Mouse (Mus musculus) midbrain, embryonic 13.5 days (tissue): ENCODE measurements around the gene Wnt3. TPM values are rescaled to one million over a fixed set of nuclear protein-coding genes. Genes with fewer than 3 reads are reported as not detected.

Source experiments
- ATAC-seq: fragments of 200-750 bp; cut with Nextera tagmentation; 2 replicates; pipeline ENCODE4 v1.8.0; 2017; ENCODE audit warnings: mild to moderate bottlenecking, moderate TSS enrichment, moderate library complexity
- H3K27ac ChIP-seq: fragments of 300-500 bp; sonication (generic); 2 replicates; pipeline ENCODE4 v1.5.1; 2015; ENCODE audit warnings: inconsistent platforms, mild to moderate bottlenecking, moderate library complexity
- H3K27me3 ChIP-seq: fragments of 300-500 bp; sonication (generic); 2 replicates; pipeline ENCODE4 v1.6.1; 2015; ENCODE audit warnings: mild to moderate bottlenecking, inconsistent platforms
- H3K36me3 ChIP-seq: fragments of 300-500 bp; sonication (generic); 2 replicates; pipeline ENCODE4 v1.6.1; 2015; ENCODE audit warnings: mild to moderate bottlenecking, inconsistent platforms
- H3K4me1 ChIP-seq: fragments of 300-500 bp; sonication (generic); replicated peaks from 2 replicates; pipeline ENCODE4 v1.6.1; 2015; ENCODE audit warnings: inconsistent platforms
- H3K4me2 ChIP-seq: fragments of 300-500 bp; sonication (generic); replicated peaks from 2 replicates; pipeline ENCODE4 v1.6.1; 2015; ENCODE audit warnings: moderate library complexity, mild to moderate bottlenecking, inconsistent platforms
- H3K4me3 ChIP-seq: fragments of 300-500 bp; sonication (generic); replicated peaks from 2 replicates; pipeline ENCODE4 v1.5.1; 2015; ENCODE audit warnings: mild to moderate bottlenecking, inconsistent platforms
- H3K9ac ChIP-seq: fragments of 300-500 bp; sonication (generic); replicated peaks from 2 replicates; pipeline ENCODE4 v1.6.1; 2015; ENCODE audit warnings: mild to moderate bottlenecking, inconsistent platforms
- H3K9me3 ChIP-seq: fragments of 300-500 bp; sonication (generic); 2 replicates; pipeline ENCODE4 v1.6.1; 2016; ENCODE audit warnings: mild to moderate bottlenecking, inconsistent platforms
- WGBS: fragments of 180-500 bp; shearing (Covaris S2); methylation state at CpG from one replicate; pipeline ENCODE4 v1.1.7; 2015; 5-methylcytosine and 5-hydroxymethylcytosine counted together
- polyA plus RNA-seq: library from polyadenylated mRNA; unstranded; fragments of >200 nt; fragmentation: Nextera tagmentation; extraction: Ambion mirVana; gene quantifications from 2 replicates; pipeline ENCODE4 v1.2.1, GENCODE M21; 2015

Wnt3 gene
- polyA plus RNA-seq, 1 experiment from 2014 or later, result 15.7 TPM

DNA sequence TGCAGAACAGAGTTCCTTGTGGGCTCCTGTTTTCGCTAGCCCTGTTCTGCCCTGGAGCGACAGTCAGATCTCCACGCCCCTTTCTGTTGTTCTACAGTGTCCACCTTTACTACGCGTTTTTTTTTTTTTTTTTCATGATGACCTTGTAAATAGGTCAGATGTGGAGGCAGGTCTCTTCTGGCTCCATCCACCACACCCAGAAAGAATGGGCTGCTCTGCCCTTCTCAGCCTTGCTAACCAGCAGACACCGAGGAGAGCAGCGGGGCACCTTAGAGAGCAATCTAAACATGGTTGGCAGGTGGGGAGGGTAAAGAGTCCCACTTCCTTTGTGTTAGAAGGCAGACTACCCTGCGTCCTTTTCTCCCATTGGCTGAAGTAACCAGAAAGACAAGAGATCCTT lies 42.8 kb downstream of the Wnt3 start:
- peaks cover 14% of the 10 kb centered on the region for H3K27me3 ChIP-seq
- ATAC-seq, result no peak
- no peak overlapping the region for H3K9ac ChIP-seq
- H3K9me3 ChIP-seq, result no peaks in the 10 kb centered on the region
- H3K4me2 ChIP-seq, result no peak overlapping the region
- peaks cover 57% of the 10 kb centered on the region for H3K36me3 ChIP-seq
- H3K27ac ChIP-seq, result no peak overlapping the region
- H3K4me1 ChIP-seq, result peaks cover 9% of the 10 kb centered on the region
- H3K4me3 ChIP-seq, result no peak overlapping the region
- 92% methylated on average over 8 of the region's 8 CpGs for WGBS

DNA sequence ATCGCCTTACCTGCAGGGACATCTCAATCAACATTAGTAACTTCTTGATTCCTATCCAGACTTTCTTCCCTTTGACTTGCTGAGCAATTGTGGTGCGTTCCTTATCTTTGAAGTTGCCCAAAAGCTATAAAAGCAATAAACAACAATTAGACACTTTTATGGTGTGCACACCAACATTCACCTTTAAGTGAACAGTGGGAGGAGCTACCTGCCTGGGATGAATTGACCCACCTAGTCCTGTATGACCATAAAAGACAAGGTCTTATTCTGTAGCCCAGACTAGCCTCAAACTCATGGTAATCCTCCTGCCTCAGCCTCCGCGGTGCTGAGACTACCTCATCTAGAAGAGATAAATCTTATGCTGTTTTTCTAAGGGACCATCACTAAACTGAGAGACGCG lies 53.3 kb downstream of the Wnt3 start:
- Histone ChIP-seq H3K4me1 (peaks cover 18% of the 10 kb centered on the region), H3K9me3 (no peaks in the 10 kb centered on the region), H3K36me3 (peaks cover 56% of the 10 kb centered on the region), H3K4me3 (no peak overlapping the region), H3K27ac (no peak overlapping the region), H3K9ac (no peak overlapping the region), H3K27me3 (no peaks in the 10 kb centered on the region; the same call in 1 of the 2 replicates), H3K4me2 (no peak overlapping the region)
- 98% methylated on average over 6 of the region's 6 CpGs for WGBS
- ATAC-seq, result no peak

DNA sequence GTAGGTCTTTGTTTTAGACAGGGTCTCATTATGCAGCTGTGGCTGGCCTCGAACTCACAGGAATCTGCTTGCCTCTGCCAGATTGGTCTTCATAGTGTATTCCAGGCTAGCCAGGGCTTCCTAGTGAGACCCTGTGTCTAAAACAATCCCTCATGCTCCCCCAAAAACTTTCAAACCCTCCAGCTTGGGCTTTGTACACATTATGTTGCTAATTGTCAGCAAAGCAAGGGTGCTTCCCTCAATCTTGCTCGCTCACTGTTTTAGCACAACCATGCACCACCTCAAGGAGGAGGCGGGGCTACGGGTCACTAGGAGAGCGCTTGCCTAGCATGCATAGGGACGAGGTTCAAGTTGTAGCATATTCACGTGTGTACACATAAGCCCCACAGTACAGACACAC lies 54.9 kb downstream of the Wnt3 start:
- WGBS, result 88% methylated on average over 7 of the region's 7 CpGs
- no peaks in the 10 kb centered on the region; the same call in 1 of the 2 replicates for H3K27me3 ChIP-seq
- no peak overlapping the region for H3K4me2 ChIP-seq
- no peak overlapping the region for H3K9ac ChIP-seq
- peaks cover 40% of the 10 kb centered on the region for H3K36me3 ChIP-seq
- no peak for ATAC-seq
- peaks cover 25% of the 10 kb centered on the region for H3K4me1 ChIP-seq
- H3K4me3 ChIP-seq, result no peak overlapping the region
- no peak overlapping the region for H3K27ac ChIP-seq
- H3K9me3 ChIP-seq, result no peaks in the 10 kb centered on the region

DNA sequence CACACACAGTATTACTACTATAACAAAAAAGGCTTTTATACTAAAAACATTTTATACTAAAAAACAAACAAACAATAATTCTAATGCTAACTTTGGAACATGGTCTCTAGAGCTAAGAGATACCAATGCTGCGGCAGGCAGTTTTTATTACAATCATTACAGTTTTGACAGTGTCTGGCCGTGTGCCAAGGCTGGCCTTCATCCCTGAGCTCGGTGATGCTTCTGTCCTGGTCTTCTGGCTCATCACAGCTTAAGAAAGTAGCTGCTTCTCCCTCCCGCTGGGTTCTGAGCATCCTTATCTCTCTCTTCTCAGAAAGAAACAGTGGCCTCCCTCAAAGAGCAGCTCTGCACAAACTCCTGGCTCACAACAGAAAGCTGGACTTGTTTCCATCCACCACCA lies 56.0 kb downstream of the Wnt3 start:
- H3K27ac ChIP-seq, result no peak overlapping the region
- H3K9me3 ChIP-seq, result no peaks in the 10 kb centered on the region
- WGBS, result 63% methylated on average over 4 of the region's 4 CpGs
- no peaks in the 10 kb centered on the region; the same call in 1 of the 2 replicates for H3K27me3 ChIP-seq
- H3K9ac ChIP-seq, result no peak overlapping the region
- H3K36me3 ChIP-seq, result peaks cover 30% of the 10 kb centered on the region
- H3K4me1 ChIP-seq, result peaks cover 25% of the 10 kb centered on the region
- ATAC-seq, result no peak
- H3K4me3 ChIP-seq, result no peak overlapping the region
- no peak overlapping the region for H3K4me2 ChIP-seq

DNA sequence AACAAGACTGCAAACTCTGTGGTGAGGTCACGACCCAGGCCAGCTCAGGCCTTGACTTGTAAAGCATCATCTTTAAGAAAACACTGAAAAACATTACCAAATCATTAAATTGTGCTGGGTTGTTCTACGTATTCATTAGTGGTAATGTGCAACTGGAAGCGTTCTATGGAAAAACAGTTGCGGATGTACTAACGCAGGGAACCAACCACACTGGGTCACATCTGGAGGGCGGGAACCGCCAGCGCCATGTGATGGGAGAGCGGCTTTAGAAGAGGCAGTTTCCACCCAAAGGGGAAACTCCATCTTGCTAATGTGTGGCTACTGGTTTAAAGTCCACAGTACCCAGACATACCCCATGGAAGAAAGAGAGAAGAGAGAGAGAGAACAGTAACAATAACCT lies 56.5 kb downstream of the Wnt3 start:
- Histone ChIP-seq H3K4me1 (peaks cover 25% of the 10 kb centered on the region), H3K4me3 (no peak overlapping the region), H3K36me3 (peaks cover 25% of the 10 kb centered on the region), H3K9ac (no peak overlapping the region), H3K27me3 (no peaks in the 10 kb centered on the region; the same call in 1 of the 2 replicates), H3K9me3 (no peaks in the 10 kb centered on the region), H3K27ac (no peak overlapping the region), H3K4me2 (no peak overlapping the region)
- WGBS, result 75% methylated on average over 9 of the region's 9 CpGs
- ATAC-seq, result no peak

DNA sequence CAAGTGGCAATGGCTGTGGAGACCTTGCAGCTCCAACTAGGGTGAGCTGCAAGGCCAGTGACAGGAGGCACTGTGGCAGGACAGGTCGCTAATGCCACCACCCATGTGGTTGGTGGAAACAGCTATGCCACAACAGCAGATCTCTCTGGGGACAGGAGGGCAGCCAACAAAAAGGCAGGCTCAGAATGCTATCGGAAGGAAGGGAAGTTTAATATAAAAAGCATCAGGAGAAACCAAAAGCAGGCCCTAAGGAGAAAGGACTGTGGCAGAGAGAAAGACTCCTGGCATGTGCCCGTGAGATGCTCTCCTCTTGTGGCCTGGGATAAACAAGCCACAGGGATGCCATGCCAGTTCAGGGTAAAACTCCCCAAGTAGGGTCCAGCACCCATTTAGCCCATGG lies 57.8 kb downstream of the Wnt3 start:
- ATAC-seq, result no peak
- Histone ChIP-seq H3K9ac (no peak overlapping the region), H3K27ac (0 out of 2 replicates have a peak overlapping the region, but pooled peaks have one; percentile 35), H3K4me1 (peaks cover 25% of the 10 kb centered on the region), H3K36me3 (peaks cover 21% of the 10 kb centered on the region), H3K4me2 (no peak overlapping the region), H3K27me3 (no peaks in the 10 kb centered on the region; the same call in 1 of the 2 replicates), H3K9me3 (no peaks in the 10 kb centered on the region), H3K4me3 (no peak overlapping the region)
- 62% methylated on average over 3 of the region's 3 CpGs for WGBS

DNA sequence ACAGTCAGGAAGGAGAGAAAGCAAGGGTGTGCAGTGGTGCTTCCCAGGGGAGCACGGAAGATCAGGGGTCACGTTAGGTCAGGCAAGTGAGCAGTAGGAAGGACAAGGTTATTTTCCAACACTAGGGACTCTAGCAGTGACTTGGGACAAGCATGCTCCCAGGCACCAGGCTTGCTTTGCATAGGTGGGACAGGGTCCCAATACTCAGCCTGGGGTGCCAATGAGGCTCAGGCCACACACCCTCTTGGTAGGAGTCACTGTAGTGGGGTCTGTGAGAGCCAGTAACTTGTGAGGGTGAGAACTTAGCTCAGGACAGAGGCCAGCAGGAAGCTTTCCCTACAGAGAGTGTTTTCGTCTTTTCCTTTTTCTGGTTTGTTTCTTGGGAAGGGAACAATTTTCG lies 58.4 kb downstream of the Wnt3 start:
- Histone ChIP-seq H3K4me1 (peaks cover 25% of the 10 kb centered on the region), H3K9me3 (no peaks in the 10 kb centered on the region), H3K27me3 (no peaks in the 10 kb centered on the region; the same call in 1 of the 2 replicates), H3K4me2 (no peak overlapping the region), H3K9ac (no peak overlapping the region), H3K4me3 (no peak overlapping the region), H3K27ac (no peak overlapping the region), H3K36me3 (peaks cover 15% of the 10 kb centered on the region)
- no peak for ATAC-seq
- WGBS, result 74% methylated on average over 4 of the region's 4 CpGs

DNA sequence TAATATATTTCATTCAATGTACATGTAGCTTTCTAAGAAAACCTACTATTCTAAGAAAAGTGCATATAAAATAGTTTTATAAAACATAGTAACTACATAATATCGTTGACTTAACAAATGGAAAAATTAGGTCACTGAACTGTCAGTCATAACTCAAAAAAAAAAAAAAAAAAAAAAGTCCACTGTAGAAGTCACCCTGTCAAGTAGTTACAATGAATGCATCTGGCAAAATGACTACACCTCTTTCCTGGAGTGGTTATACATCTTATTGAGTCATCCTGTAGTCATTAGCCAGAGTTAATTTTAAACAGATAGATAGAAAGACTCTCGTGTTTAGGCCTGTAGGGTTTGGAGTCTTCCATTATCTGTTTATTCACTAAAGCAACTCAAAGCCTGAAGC lies 65.0 kb downstream of the Wnt3 start:
- Histone ChIP-seq H3K4me2 (no peak overlapping the region), H3K9ac (no peak overlapping the region), H3K9me3 (no peaks in the 10 kb centered on the region), H3K27me3 (no peaks in the 10 kb centered on the region), H3K4me1 (peaks cover 22% of the 10 kb centered on the region), H3K36me3 (0 out of 2 replicates have a peak, but pooled peaks cover 5% of the 10 kb centered on the region), H3K4me3 (no peak overlapping the region), H3K27ac (no peak overlapping the region)
- WGBS, result 98% methylated on average over 2 of the region's 2 CpGs
- no peak for ATAC-seq

DNA sequence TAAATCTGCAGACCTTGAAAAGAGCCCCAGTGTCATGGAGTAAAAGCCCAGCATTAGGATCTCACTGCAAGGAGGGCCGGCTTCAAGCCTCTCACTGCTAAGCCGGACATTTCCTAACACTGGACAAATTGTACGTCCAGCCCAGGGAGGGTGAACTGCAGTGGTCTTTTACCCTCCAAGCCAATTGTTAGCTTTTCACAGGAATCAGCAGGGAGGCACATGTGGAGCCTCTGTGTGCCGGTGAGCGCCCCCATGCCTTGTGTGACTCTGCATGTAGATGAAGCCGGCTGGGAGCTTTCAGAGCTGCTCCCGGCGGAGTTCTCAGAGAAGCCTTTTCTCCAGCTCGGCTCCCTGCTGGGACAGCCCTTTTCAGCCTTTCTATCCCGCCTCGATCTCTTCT lies 66.9 kb downstream of the Wnt3 start:
- Histone ChIP-seq H3K9me3 (no peaks in the 10 kb centered on the region), H3K4me2 (peak overlapping the region; percentile 39), H3K27ac (peak overlapping the region; percentile 92), H3K27me3 (no peaks in the 10 kb centered on the region), H3K4me3 (0 out of 2 replicates have a peak overlapping the region, but pooled peaks have one; percentile 1), H3K4me1 (peaks cover 22% of the 10 kb centered on the region), H3K9ac (peak overlapping the region; percentile 44; the same call in 1 of the 2 replicates), H3K36me3 (peaks cover 11% of the 10 kb centered on the region; the same call in 1 of the 2 replicates)
- peak; percentile 89 for ATAC-seq
- WGBS, result under 1% methylated on average over 11 of the region's 11 CpGs

DNA sequence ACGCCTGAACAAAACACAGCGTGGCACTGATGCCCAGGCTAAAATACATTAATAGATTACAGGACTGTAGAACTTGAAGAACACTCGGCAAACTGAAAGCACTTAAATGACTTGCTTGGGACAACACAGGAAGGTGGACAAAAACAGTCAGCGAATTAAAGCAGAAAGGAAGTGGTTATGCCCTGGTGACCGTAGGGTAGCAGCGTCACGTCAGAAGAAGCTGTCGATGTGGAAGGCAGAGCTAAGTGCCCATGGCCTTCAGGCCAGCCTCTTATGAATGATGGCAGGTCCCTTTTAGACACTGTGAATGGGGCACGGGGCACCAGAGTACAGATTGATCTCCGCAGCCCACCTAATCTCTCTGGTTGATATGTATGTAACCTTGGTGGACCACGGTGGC lies 74.3 kb downstream of the Wnt3 start:
- H3K9me3 ChIP-seq, result no peaks in the 10 kb centered on the region
- no peak for ATAC-seq
- no peak overlapping the region for H3K27ac ChIP-seq
- no peak overlapping the region for H3K9ac ChIP-seq
- H3K4me2 ChIP-seq, result no peak overlapping the region
- WGBS, result 92% methylated on average over 11 of the region's 11 CpGs
- H3K36me3 ChIP-seq, result peaks cover 23% of the 10 kb centered on the region
- no peak overlapping the region for H3K4me3 ChIP-seq
- peaks cover 13% of the 10 kb centered on the region for H3K4me1 ChIP-seq
- no peaks in the 10 kb centered on the region for H3K27me3 ChIP-seq

DNA sequence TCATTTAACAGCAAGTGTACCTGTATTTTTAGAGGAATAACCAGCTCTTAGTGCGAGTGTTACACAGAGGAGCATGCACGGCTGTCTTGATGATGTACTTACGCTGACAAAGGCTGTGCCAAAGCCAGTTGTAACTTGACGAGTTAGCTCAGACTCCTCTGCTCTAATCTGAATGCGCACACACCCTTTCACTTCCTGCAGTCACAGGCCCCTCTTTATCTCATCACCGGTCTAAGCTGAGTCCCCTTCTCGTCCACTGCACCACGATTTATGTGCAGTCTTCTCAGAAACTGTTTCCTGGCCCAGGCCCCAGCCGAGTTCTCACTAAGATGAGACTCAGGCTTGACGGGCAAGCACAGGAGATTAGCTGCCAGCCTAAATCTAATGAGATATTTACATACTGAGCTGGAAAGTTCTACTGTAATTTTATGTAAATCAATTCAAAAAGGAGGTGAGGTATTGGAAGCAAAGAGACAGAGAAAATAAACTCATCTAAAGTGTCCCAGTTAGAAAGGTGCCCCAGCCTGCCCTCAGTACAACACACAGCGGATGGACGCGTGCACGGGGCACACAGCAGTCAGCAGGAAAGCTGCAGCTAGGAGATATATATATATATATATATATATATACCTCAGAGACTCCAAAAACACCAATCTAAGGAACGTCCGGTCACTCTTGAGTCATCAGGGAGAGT lies 78.8 kb downstream of the Wnt3 start:
- H3K27ac ChIP-seq, result peak overlapping the region; percentile 86
- WGBS, result 36% methylated on average over 16 of the region's 16 CpGs
- ATAC-seq, result peak; percentile 11; the same call in 1 of the 2 replicates
- no peak overlapping the region for H3K9ac ChIP-seq
- H3K9me3 ChIP-seq, result no peaks in the 10 kb centered on the region
- no peaks in the 10 kb centered on the region for H3K27me3 ChIP-seq
- H3K4me1 ChIP-seq, result peaks cover 30% of the 10 kb centered on the region
- H3K4me2 ChIP-seq, result no peak overlapping the region
- H3K36me3 ChIP-seq, result peaks cover 12% of the 10 kb centered on the region
- no peak overlapping the region for H3K4me3 ChIP-seq

DNA sequence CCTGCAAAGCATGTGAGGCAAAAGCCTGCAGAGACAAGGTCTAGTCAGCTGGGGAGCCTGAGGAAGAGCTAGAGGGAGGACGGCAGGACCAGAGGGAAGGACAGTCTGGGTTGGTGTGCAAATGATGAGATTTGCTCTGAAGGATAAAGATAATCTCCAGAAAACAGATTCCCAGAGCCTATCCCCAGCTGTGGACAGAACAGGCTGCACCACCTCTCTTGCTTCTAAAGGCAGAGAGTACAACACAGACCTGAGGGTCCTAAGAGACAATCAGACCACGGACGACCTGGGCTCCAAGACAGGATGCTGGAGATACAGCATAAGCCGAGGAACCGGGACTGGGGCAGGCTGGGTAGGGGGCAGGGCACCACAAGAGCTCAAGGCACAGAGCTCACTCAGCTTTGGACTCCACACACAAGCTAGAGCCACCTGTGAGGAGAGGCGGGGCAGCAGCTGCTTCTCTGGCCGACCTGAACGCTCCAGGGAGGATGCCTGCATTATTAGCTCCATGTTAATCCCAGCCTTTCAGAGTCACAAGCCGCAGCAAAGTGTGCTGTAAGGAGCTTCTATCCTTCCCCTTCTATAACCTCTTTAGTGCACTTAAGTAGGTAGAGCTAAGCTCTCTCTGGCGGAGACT lies 79.5 kb downstream of the Wnt3 start:
- H3K27me3 ChIP-seq, result no peaks in the 10 kb centered on the region
- H3K36me3 ChIP-seq, result peaks cover 17% of the 10 kb centered on the region
- ATAC-seq, result peak; percentile 69
- H3K4me2 ChIP-seq, result peak overlapping the region; percentile 43
- H3K9ac ChIP-seq, result peak overlapping the region; percentile 33; the same call in 1 of the 2 replicates
- WGBS, result 7% methylated on average over 10 of the region's 10 CpGs
- H3K4me1 ChIP-seq, result peaks cover 30% of the 10 kb centered on the region
- no peaks in the 10 kb centered on the region for H3K9me3 ChIP-seq
- H3K4me3 ChIP-seq, result no peak overlapping the region
- H3K27ac ChIP-seq, result peak overlapping the region; percentile 86
